Mouse (Mus musculus): ENCODE results near the gene Haus3. TPM values are rescaled to one million over a fixed set of nuclear protein-coding genes. Genes with fewer than 3 reads are reported as not detected.

Gene Haus3
- polyA plus RNA-seq (2014; fragmentation: Nextera tagmentation; extraction: Ambion mirVana), result 30.4 and 33.3 TPM in 2 replicates

- Histone ChIP-seq H3K4me1 (replicated peaks; ENCODE audit: control insufficient read depth, insufficient read depth, low read length) (0 out of 2 replicates have a peak, but pooled peaks cover 19% of the 10 kb centered on the region), H3K4me2 (ENCODE audit: low read length) (peak within 1 kb of the TSS; percentile 73), H3K9me3 (ENCODE audit: control insufficient read depth, low read length) (no peaks in the 10 kb centered on the region), H3K9ac (ENCODE audit: low read length) (peak within 1 kb of the TSS; percentile 85), H3K27me3 (replicated peaks; ENCODE audit: control insufficient read depth, insufficient read depth, low read length) (no peaks in the 10 kb centered on the region), H3K27ac (ENCODE audit: low read depth) (peak within 1 kb of the TSS; percentile 84), H3K4me3 (ENCODE audit: low read depth, low read length) (peak within 1 kb of the TSS; percentile 80), H3K36me3 (ENCODE audit: control insufficient read depth, insufficient read depth, low read length) (peaks cover 22% of the 10 kb centered on the region)
- peak; percentile 100 for ATAC-seq (replicated peaks; ENCODE audit: low FRiP score, low TSS enrichment, low read depth)
- WGBS, result under 1% methylated on average over 57 of the region's 57 CpGs
- peak; percentile 96 for DNase-seq (ENCODE audit: low spot score)
Observed at GRCm38 (mm10) chr5:34168950-34169891, at the start of gene Haus3, which contains the start of gene Poln. Gene Haus3, minus strand, starts transcription at chr5:34169527. Gene Poln, minus strand, starts transcription at chr5:34169448.

- ATAC-seq (replicated peaks; ENCODE audit: low FRiP score, low TSS enrichment, low read depth) (no peak), DNase-seq (ENCODE audit: low spot score) (no peak)
- H3K4me2 ChIP-seq (ENCODE audit: low read length), result no peak overlapping the region
- WGBS, result 54% methylated on average over 5 of the region's 5 CpGs
- H3K9ac ChIP-seq (ENCODE audit: low read length), result no peak overlapping the region
- no peak overlapping the region for H3K4me3 ChIP-seq (ENCODE audit: low read depth, low read length)
- no peaks in the 10 kb centered on the region for H3K9me3 ChIP-seq (ENCODE audit: control insufficient read depth, low read length)
- no peaks in the 10 kb centered on the region for H3K27me3 ChIP-seq (replicated peaks; ENCODE audit: control insufficient read depth, insufficient read depth, low read length)
- H3K27ac ChIP-seq (ENCODE audit: low read depth), result no peak overlapping the region
- peaks cover 11% of the 10 kb centered on the region for H3K4me1 ChIP-seq (replicated peaks; ENCODE audit: control insufficient read depth, insufficient read depth, low read length)
- no peaks in the 10 kb centered on the region for H3K36me3 ChIP-seq (ENCODE audit: control insufficient read depth, insufficient read depth, low read length)
Observed at GRCm38 (mm10) chr5:34218672-34219071, 49.3 kb upstream of the Haus3 start.

- H3K27me3 ChIP-seq (replicated peaks; ENCODE audit: control insufficient read depth, insufficient read depth, low read length), result no peaks in the 10 kb centered on the region
- no peak overlapping the region for H3K4me2 ChIP-seq (ENCODE audit: low read length)
- peaks cover 14% of the 10 kb centered on the region for H3K4me1 ChIP-seq (replicated peaks; ENCODE audit: control insufficient read depth, insufficient read depth, low read length)
- DNase-seq (ENCODE audit: low spot score), result no peak
- no peaks in the 10 kb centered on the region for H3K36me3 ChIP-seq (ENCODE audit: control insufficient read depth, insufficient read depth, low read length)
- ATAC-seq (replicated peaks; ENCODE audit: low FRiP score, low TSS enrichment, low read depth), result peak; percentile 36; the same call in 1 of the 2 replicates
- 24% methylated on average over 9 of the region's 9 CpGs for WGBS
- no peak overlapping the region for H3K9ac ChIP-seq (ENCODE audit: low read length)
- no peak overlapping the region for H3K4me3 ChIP-seq (ENCODE audit: low read depth, low read length)
- no peaks in the 10 kb centered on the region for H3K9me3 ChIP-seq (ENCODE audit: control insufficient read depth, low read length)
- no peak overlapping the region for H3K27ac ChIP-seq (ENCODE audit: low read depth)
Observed at GRCm38 (mm10) chr5:34217756-34218155, 48.4 kb upstream of the Haus3 start.

GRCm38 (mm10) chr5:34216025-34216424 is 46.7 kb upstream of the Haus3 start:
- WGBS, result 68% methylated on average over 7 of the region's 7 CpGs
- H3K4me3 ChIP-seq (ENCODE audit: low read depth, low read length), result no peak overlapping the region
- no peak overlapping the region for H3K4me2 ChIP-seq (ENCODE audit: low read length)
- no peak for DNase-seq (ENCODE audit: low spot score)
- H3K9me3 ChIP-seq (ENCODE audit: control insufficient read depth, low read length), result no peaks in the 10 kb centered on the region
- H3K4me1 ChIP-seq (replicated peaks; ENCODE audit: control insufficient read depth, insufficient read depth, low read length), result peaks cover 14% of the 10 kb centered on the region
- H3K9ac ChIP-seq (ENCODE audit: low read length), result no peak overlapping the region
- H3K36me3 ChIP-seq (ENCODE audit: control insufficient read depth, insufficient read depth, low read length), result no peaks in the 10 kb centered on the region
- H3K27ac ChIP-seq (ENCODE audit: low read depth), result no peak overlapping the region
- ATAC-seq (replicated peaks; ENCODE audit: low FRiP score, low TSS enrichment, low read depth), result no peak
- no peaks in the 10 kb centered on the region for H3K27me3 ChIP-seq (replicated peaks; ENCODE audit: control insufficient read depth, insufficient read depth, low read length)

- Histone ChIP-seq H3K4me3 (ENCODE audit: low read depth, low read length) (no peak overlapping the region), H3K27ac (ENCODE audit: low read depth) (no peak overlapping the region), H3K36me3 (ENCODE audit: control insufficient read depth, insufficient read depth, low read length) (no peaks in the 10 kb centered on the region), H3K27me3 (replicated peaks; ENCODE audit: control insufficient read depth, insufficient read depth, low read length) (no peaks in the 10 kb centered on the region), H3K9me3 (ENCODE audit: control insufficient read depth, low read length) (no peaks in the 10 kb centered on the region), H3K4me1 (replicated peaks; ENCODE audit: control insufficient read depth, insufficient read depth, low read length) (peaks cover 14% of the 10 kb centered on the region; the same call in 1 of the 2 replicates), H3K4me2 (ENCODE audit: low read length) (no peak overlapping the region), H3K9ac (ENCODE audit: low read length) (no peak overlapping the region)
- DNase-seq (ENCODE audit: low spot score), result no peak
- ATAC-seq (replicated peaks; ENCODE audit: low FRiP score, low TSS enrichment, low read depth), result no peak
- whole genome bisulfite sequencing, result 49% methylated on average over 8 of the region's 8 CpGs
Observed at GRCm38 (mm10) chr5:34213659-34214058, 44.3 kb upstream of the Haus3 start.

- ATAC-seq (replicated peaks; ENCODE audit: low FRiP score, low TSS enrichment, low read depth), result peak; percentile 81
- WGBS, result 8% methylated on average over 1 of the region's 1 CpGs
Observed at GRCm38 (mm10) chr5:34210279-34210678, 41.0 kb upstream of the Haus3 start.

GRCm38 (mm10) chr5:34207503-34207902 is 38.2 kb upstream of the Haus3 start:
- H3K4me1 ChIP-seq (replicated peaks; ENCODE audit: control insufficient read depth, insufficient read depth, low read length), result no peaks in the 10 kb centered on the region
- H3K27me3 ChIP-seq (replicated peaks; ENCODE audit: control insufficient read depth, insufficient read depth, low read length), result no peaks in the 10 kb centered on the region
- no peak overlapping the region for H3K27ac ChIP-seq (ENCODE audit: low read depth)
- ATAC-seq (replicated peaks; ENCODE audit: low FRiP score, low TSS enrichment, low read depth), result no peak
- 28% methylated on average over 3 of the region's 3 CpGs for WGBS
- DNase-seq (ENCODE audit: low spot score), result no peak
- H3K9me3 ChIP-seq (ENCODE audit: control insufficient read depth, low read length), result no peaks in the 10 kb centered on the region
- no peak overlapping the region for H3K4me3 ChIP-seq (ENCODE audit: low read depth, low read length)
- H3K36me3 ChIP-seq (ENCODE audit: control insufficient read depth, insufficient read depth, low read length), result no peaks in the 10 kb centered on the region
- no peak overlapping the region for H3K4me2 ChIP-seq (ENCODE audit: low read length)
- H3K9ac ChIP-seq (ENCODE audit: low read length), result no peak overlapping the region

More at GRCm38 (mm10) chr5:34210279-34210678, 41.0 kb upstream of the Haus3 start:
- Histone ChIP-seq H3K36me3 (ENCODE audit: control insufficient read depth, insufficient read depth, low read length) (no peaks in the 10 kb centered on the region), H3K27me3 (replicated peaks; ENCODE audit: control insufficient read depth, insufficient read depth, low read length) (no peaks in the 10 kb centered on the region), H3K9me3 (ENCODE audit: control insufficient read depth, low read length) (no peaks in the 10 kb centered on the region), H3K27ac (ENCODE audit: low read depth) (no peak overlapping the region), H3K4me1 (replicated peaks; ENCODE audit: control insufficient read depth, insufficient read depth, low read length) (peaks cover 5% of the 10 kb centered on the region; the same call in 1 of the 2 replicates), H3K4me2 (ENCODE audit: low read length) (no peak overlapping the region), H3K4me3 (ENCODE audit: low read depth, low read length) (no peak overlapping the region), H3K9ac (ENCODE audit: low read length) (no peak overlapping the region)
- DNase-seq (ENCODE audit: low spot score), result peak; percentile 77

- no peak overlapping the region for H3K27ac ChIP-seq (ENCODE audit: low read depth)
- ATAC-seq (replicated peaks; ENCODE audit: low FRiP score, low TSS enrichment, low read depth) (no peak), DNase-seq (ENCODE audit: low spot score) (no peak)
- H3K4me3 ChIP-seq (ENCODE audit: low read depth, low read length), result no peak overlapping the region
- no peaks in the 10 kb centered on the region for H3K27me3 ChIP-seq (replicated peaks; ENCODE audit: control insufficient read depth, insufficient read depth, low read length)
- H3K9ac ChIP-seq (ENCODE audit: low read length), result no peak overlapping the region
- no peaks in the 10 kb centered on the region for H3K36me3 ChIP-seq (ENCODE audit: control insufficient read depth, insufficient read depth, low read length)
- no peaks in the 10 kb centered on the region for H3K4me1 ChIP-seq (replicated peaks; ENCODE audit: control insufficient read depth, insufficient read depth, low read length)
- H3K4me2 ChIP-seq (ENCODE audit: low read length), result no peak overlapping the region
- WGBS, result 55% methylated on average over 2 of the region's 2 CpGs
- H3K9me3 ChIP-seq (ENCODE audit: control insufficient read depth, low read length), result no peaks in the 10 kb centered on the region
Observed at GRCm38 (mm10) chr5:34205788-34206187, 36.5 kb upstream of the Haus3 start.

Data from intestine, embryonic 14.5 days (tissue).